21 mouse cellular contexts compared by ENCODE assay signal in genomic region chr3:123013476-123013875, GRCm38 (mm10). TPM values are rescaled to one million over a fixed set of nuclear protein-coding genes. Genes with fewer than 3 reads are reported as not detected.
"Had no signal": no experiment of that assay in that cellular context is flagged by ENCODE, and none has a peak within 500 bp of the region (broad histone marks: within the 10 kb centered on the region; RNA-seq: fewer than 3 reads in every experiment).

No protein-coding gene starts in this region.

- H3K36me3 ChIP-seq: limb, embryonic 12.5 days; limb, embryonic 15.5 days; midbrain, embryonic 12.5 days; midbrain, embryonic 15.5 days; neural tube, embryonic 13.5 days had no signal

- DNase-seq: left cerebral cortex, postnatal 4 days; liver, postnatal 0 days; lung, embryonic 14.5 days; retina, postnatal 1 day; thymus, adult 18-20 months; thymus, postnatal 14 days; thymus, postnatal 4 days had no signal

- H3K9me3 ChIP-seq: limb, embryonic 12.5 days; limb, embryonic 15.5 days; midbrain, embryonic 12.5 days; midbrain, embryonic 15.5 days; neural tube, embryonic 13.5 days had no signal

- H3K4me1 ChIP-seq: limb, embryonic 12.5 days; limb, embryonic 15.5 days; midbrain, embryonic 12.5 days; midbrain, embryonic 15.5 days; neural tube, embryonic 13.5 days had no signal

- H3K27me3 ChIP-seq: limb, embryonic 12.5 days; limb, embryonic 15.5 days; midbrain, embryonic 12.5 days; midbrain, embryonic 15.5 days; neural tube, embryonic 13.5 days had no signal

- ATAC-seq: hindbrain, postnatal 0 days; inflammation-experienced regulatory T-cells, adult 6 months; intestine, embryonic 16.5 days; liver, postnatal 0 days; lung, postnatal 0 days; midbrain, embryonic 15.5 days had no signal

- H3K27ac ChIP-seq: hindbrain, postnatal 0 days; limb, embryonic 12.5 days; limb, embryonic 15.5 days; liver, embryonic 14.5 days; macrophage; midbrain, embryonic 12.5 days; midbrain, embryonic 15.5 days; neural tube, embryonic 13.5 days had no signal

- H3K4me3 ChIP-seq: limb, embryonic 12.5 days; limb, embryonic 15.5 days; midbrain, embryonic 12.5 days; midbrain, embryonic 15.5 days; neural tube, embryonic 13.5 days had no signal

- H3K9ac ChIP-seq: limb, embryonic 12.5 days; limb, embryonic 15.5 days; liver, embryonic 14.5 days; liver, postnatal 0 days; lung, embryonic 14.5 days; midbrain, embryonic 12.5 days; midbrain, embryonic 15.5 days; neural tube, embryonic 13.5 days had no signal

- H3K4me2 ChIP-seq: limb, embryonic 12.5 days; limb, embryonic 15.5 days; liver, embryonic 11.5 days; lung, embryonic 14.5 days; midbrain, embryonic 12.5 days; midbrain, embryonic 15.5 days; neural tube, embryonic 13.5 days had no signal

RNA-seq across cellular contexts. Expression of gene Myoz2, which starts 21.3 kb away (rescaled TPM):
- polyA plus RNA-seq: hindbrain, postnatal 0 days; inflammation-experienced regulatory T-cells, adult 6 months; liver, embryonic 14.5 days; macrophage; midbrain, embryonic 12.5 days; midbrain, embryonic 15.5 days; small intestine, adult 2 months; spleen, adult 2 months had no signal
